Mouse (Mus musculus) heart, postnatal 4 days (tissue): ENCODE results near the gene Pde4d. TPM values are rescaled to one million over a fixed set of nuclear protein-coding genes. Genes with fewer than 3 reads are reported as not detected.
A peak's percentile ranks its signal among the peaks of the same experiment; 100 is the strongest.

Experiments used
- DNase-seq: peaks from one replicate; pipeline ENCODE4 v3.0.0; 2021
- total RNA-seq, 2 experiments: library from RNA; stranded (reverse); gene quantifications; 2 replicates each; pipeline ENCODE4 v1.2.3; 2021

Pde4d gene
- total RNA-seq, 2 experiments from 2014 or later, result 57.1 to 61.1 TPM

- no peak for DNase-seq
These were observed 862.8 kb downstream of the Pde4d start for GRCm38 (mm10) chr13:109312542-109312941.

GRCm38 (mm10) chr13:109315608-109316007, 865.9 kb downstream of the Pde4d start:
- no peak for DNase-seq

- no peak for DNase-seq
These were observed 867.9 kb downstream of the Pde4d start for GRCm38 (mm10) chr13:109317644-109318043.

GRCm38 (mm10) chr13:109318434-109318998, 868.8 kb downstream of the Pde4d start:
- no peak for DNase-seq

- no peak for DNase-seq
These were observed 876.3 kb downstream of the Pde4d start for GRCm38 (mm10) chr13:109326061-109326460.

- no peak for DNase-seq
These were observed 881.8 kb downstream of the Pde4d start for GRCm38 (mm10) chr13:109331563-109331962.

GRCm38 (mm10) chr13:109341902-109342301, 892.2 kb downstream of the Pde4d start:
- DNase-seq, result no peak

GRCm38 (mm10) chr13:109342469-109342868, 892.7 kb downstream of the Pde4d start:
- DNase-seq, result no peak

- peak; percentile 84 for DNase-seq
These were observed 893.8 kb downstream of the Pde4d start for GRCm38 (mm10) chr13:109343596-109343995.

- DNase-seq, result peak; percentile 11
These were observed 898.0 kb downstream of the Pde4d start for GRCm38 (mm10) chr13:109347770-109348169.

- DNase-seq, result no peak
These were observed 898.6 kb downstream of the Pde4d start for GRCm38 (mm10) chr13:109348316-109348715.

- DNase-seq, result no peak
These were observed 900.4 kb downstream of the Pde4d start for GRCm38 (mm10) chr13:109350100-109350499.

- no peak for DNase-seq
These were observed 904.3 kb downstream of the Pde4d start for GRCm38 (mm10) chr13:109354017-109354416.

GRCm38 (mm10) chr13:109356252-109356651, 906.5 kb downstream of the Pde4d start:
- DNase-seq, result no peak

- DNase-seq, result no peak
These were observed 910.2 kb downstream of the Pde4d start for GRCm38 (mm10) chr13:109359994-109360393.

- no peak for DNase-seq
These were observed 912.6 kb downstream of the Pde4d start for GRCm38 (mm10) chr13:109362340-109362739.

GRCm38 (mm10) chr13:109374465-109374864, 924.7 kb downstream of the Pde4d start:
- no peak for DNase-seq

- DNase-seq, result no peak
These were observed 926.9 kb downstream of the Pde4d start for GRCm38 (mm10) chr13:109376681-109377080.

- no peak for DNase-seq
These were observed 930.4 kb downstream of the Pde4d start for GRCm38 (mm10) chr13:109380149-109380548.

GRCm38 (mm10) chr13:109388626-109389220, 939.0 kb downstream of the Pde4d start:
- no peak for DNase-seq

- no peak for DNase-seq
These were observed 952.6 kb downstream of the Pde4d start for GRCm38 (mm10) chr13:109402396-109402795.

GRCm38 (mm10) chr13:109402936-109403335, 953.2 kb downstream of the Pde4d start:
- no peak for DNase-seq

GRCm38 (mm10) chr13:109406341-109406740, 956.6 kb downstream of the Pde4d start:
- no peak for DNase-seq

GRCm38 (mm10) chr13:109407371-109407770, 957.6 kb downstream of the Pde4d start:
- DNase-seq, result no peak

- no peak for DNase-seq
These were observed 970.7 kb downstream of the Pde4d start for GRCm38 (mm10) chr13:109420426-109420825.
